Mouse (Mus musculus): Measurements from ENCODE around the gene Bckdhb.
"Not testable (repeated sequence)": the region's sequence is repeated elsewhere in the genome, so short reads cannot be mapped to it uniquely, and the experiment has no call there.

Bckdhb gene

DNA sequence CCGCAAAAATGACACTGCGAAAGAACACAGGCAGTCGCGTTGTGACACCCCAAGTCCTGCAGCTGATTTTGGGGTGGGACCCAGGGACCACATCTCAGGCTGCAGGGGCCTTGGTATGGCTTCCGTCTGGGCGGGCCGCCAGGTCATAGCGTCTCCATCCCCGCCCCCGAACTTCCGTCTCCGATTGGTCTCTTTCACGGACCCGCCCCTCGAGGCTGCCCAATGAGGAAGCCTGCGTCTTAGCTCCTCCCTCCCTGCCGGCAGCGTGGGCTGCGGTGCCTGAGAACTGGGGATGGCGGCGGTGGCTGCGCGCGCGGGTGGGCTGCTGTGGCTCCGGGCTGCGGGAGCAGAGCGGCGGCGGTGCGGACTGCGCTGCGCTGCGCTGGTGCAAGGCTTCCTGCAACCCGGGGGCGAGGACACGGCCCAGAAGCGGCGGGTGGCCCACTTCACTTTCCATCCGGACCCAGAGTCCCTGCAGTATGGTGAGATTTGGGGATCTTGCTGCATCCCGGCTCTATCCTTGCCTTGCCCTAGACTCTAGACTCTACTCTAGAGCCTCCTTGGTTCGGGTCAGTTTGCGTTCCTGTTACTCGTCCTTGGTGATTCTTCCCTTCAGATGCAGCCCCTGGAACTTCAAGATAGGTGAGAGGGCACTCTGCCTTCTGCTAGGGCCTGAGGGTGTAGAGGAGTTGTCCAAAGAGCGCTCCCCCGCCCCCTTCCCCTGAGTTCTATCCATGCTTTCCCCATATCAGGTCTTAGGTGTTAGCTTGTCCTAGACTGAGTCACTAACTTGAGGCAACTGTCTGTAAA lies at the start of gene Bckdhb:
Gene Bckdhb, plus strand, starts transcription at position 268 of the 810 bp plus-strand sequence.
- DNase-seq (ENCODE audit: low read depth in 1 of 2, low spot score in 2 of 2), result peak; percentile 86

DNA sequence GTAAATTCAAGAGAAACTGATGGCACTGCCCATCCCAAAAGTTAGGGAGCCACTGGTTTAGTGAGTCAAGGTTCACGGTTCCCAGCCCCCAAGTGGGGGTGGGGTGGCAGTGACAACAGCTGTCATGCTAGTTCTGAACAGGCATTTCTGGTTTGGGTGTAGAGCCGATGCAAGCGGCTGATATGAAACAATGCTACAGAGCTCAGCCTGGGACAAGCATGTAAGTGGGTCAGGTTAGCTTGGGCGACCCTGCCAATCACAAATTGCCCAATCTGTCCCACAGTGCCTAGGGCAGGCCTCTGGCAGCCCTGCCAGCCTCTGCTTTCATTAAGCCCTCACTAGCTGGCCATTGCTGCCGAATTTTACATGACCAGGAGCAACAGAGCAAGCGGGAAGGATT lies 42.8 kb upstream of the Bckdhb start:
- DNase-seq (ENCODE audit: low read depth in 1 of 2, low spot score in 2 of 2), result no peak

DNA sequence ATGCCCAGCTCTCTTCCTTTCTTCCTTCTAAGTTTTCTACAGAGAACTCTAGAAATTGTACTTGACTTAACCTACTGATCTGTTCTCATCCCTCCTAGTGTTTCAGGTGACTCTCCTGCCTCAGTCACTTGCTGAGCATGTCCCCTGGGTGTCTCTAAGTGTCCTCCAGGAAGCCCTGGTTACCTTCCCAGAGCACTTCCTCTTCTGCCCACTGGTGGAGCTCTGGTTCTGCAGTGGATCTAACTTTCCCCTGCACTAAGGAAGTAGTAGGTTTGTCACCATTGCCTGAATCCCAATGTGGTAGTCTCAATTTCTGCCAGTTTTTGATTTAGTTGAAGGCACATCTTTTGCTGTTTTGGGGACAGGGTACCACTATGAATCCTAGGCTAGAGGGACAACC lies 38.8 kb upstream of the Bckdhb start:
- no peak for DNase-seq (ENCODE audit: low read depth in 1 of 2, low spot score in 2 of 2)

DNA sequence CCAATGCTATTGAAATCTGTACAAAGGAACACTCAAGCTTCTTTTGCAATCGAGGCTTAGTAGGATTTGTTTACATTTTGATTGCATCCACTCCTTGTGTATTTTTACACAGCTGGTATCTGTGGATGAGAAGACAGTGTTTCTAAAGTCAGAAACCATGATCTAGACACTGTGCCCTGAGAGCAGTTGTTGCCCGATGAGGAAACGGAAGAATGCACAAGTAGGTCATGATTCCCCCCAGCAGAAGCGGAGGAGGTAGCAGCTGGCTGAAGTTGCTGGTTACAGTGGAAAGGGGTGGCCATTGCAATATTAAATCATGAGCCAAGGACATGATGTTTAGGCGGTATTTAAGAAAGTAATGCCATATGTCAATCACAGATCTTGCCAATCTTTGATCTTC lies 36.7 kb upstream of the Bckdhb start:
- no peak for DNase-seq (ENCODE audit: low read depth in 1 of 2, low spot score in 2 of 2)

DNA sequence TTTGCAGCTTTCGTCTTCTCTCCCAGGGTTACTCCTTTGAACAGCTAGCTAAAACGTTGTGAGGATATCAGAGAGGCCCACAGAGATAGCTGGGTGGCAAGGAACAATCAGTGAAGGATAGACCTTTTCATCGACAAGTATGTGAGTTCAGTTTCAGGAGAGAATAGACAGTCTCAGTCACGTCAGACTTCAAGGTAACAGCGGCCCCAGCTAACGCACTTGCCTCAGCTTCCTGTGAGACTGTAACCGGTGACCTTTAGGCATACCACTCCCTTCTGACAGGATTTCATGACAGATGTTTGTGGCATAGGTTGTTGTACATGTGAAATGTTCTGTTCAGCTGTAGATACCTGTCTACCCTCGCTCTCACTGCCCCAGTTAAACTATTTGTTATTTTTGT lies 31.9 kb upstream of the Bckdhb start:
- DNase-seq (ENCODE audit: low read depth in 1 of 2, low spot score in 2 of 2), result no peak

DNA sequence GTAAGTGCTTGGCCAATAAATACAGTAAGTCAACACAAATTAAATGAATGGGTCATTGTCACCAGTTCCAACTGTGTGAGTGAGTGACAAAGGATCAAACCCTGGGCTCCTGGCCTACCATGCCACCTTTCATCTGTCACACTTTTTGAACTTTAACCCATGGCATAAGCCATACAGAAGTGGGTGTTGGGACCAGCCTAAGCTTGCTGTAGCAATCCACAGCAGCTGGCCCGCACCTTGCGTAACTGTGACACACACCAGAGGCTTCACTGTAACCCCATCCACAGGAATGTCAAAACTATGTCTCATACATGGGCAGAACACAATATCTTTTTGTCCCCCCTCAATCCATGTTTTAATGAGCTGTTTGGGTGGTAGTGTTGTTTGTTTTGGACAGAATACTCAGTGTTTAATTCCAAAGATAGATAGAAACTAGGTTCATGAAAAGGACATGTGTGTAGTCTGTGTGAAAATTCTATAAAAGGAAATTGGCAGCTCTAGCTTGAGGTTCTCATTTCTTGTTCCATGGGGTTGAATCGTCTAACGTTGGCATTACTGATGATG lies 31.1 kb upstream of the Bckdhb start:
- DNase-seq (ENCODE audit: low read depth in 1 of 2, low spot score in 2 of 2), result no peak

DNA sequence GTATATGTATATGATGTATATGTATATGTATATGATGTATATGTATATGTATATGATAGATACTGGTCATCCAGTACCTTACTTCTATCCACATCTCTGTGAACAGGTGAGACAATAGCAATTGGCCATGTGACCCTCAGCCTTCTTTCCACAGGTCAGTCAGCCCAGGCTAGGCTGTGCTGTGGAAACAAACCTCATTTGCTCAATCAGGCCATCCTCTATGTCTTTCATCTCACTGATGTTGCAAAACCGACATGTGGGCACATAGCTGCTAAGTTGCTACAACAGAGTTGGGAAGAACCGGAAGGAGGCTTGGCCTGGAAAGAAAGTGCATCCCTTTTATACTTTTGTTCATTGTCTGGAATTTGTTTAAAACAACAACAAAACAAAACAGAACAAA lies 22.9 kb upstream of the Bckdhb start:
- no peak for DNase-seq (ENCODE audit: low read depth in 1 of 2, low spot score in 2 of 2)

DNA sequence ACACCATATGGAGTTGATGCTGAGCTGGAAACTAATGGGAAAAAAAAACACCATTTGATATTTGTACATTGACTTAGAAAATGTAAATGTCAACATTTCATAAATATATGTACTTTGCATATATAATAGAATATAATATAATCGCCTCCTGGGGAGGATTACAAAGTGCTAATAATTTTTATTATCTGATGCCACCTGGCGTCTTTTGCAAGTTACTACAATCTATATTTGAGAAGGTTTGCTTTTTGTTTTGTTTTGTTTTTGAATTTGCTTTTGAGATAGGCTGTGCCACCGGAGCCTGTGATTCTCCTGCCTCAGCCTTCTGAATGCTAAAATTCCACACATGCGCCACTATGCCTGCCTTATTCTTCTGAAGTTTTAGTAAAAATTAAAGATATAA lies 19.1 kb upstream of the Bckdhb start:
- no peak for DNase-seq (ENCODE audit: low read depth in 1 of 2, low spot score in 2 of 2)

DNA sequence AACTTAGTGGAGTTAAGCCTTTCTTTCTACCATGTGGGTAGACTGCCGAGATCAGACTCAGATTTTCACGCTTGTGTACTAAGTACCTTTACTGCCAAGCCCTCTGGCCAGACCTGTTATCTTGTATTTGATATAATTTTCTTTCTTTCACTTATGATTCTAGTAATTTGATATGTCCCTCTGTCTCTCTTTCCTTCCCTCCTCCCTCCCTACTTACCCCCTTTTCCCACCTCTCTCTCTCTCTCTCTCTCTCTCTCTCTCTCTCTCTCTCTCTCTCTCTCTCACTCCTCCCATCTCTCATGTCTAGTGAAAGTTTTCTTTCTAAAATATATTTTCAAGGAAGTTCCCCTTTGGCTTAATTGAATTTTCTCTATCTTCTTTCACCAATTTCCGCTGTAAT lies 17.9 kb upstream of the Bckdhb start:
- DNase-seq (ENCODE audit: low read depth in 1 of 2, low spot score in 2 of 2), result no peak

DNA sequence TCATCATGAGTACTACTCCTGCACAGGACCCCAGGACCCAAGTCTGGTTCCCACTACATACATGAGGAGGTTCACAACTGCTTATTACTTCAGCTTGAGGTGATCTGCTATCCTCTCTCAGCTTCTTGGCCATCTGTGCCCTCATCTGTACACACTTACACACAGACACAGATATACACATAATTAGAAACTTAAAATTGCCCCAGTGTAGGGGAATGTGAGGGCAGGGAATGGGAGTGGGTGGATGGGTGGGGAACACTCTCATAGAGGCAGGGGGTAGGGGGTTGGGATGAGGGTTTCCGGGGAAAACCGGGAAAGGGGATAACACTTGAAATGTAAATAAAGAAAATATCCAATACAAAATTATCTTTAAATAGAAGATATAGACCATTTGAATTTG lies 15.1 kb upstream of the Bckdhb start:
- DNase-seq (ENCODE audit: low read depth in 1 of 2, low spot score in 2 of 2), result no peak

DNA sequence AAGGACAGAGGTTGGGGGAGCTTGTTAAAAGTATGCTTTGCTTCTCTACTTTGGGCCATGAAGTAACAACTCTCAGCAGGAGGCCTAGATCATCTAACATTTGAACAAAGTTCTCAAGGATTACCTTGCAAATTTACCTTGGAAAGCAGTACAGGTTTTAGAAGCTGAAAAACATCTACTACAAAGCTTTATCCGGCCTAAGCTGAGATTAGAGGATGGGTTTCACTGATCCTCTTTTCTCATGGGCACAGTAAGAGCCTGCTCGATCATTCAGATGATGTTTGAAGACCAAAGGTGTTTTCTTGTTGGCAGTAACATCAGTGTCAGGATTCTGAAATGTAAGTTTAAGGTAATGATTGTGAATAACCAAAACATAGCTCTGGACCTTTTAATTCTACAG lies 14.0 kb upstream of the Bckdhb start:
- no peak for DNase-seq (ENCODE audit: low read depth in 1 of 2, low spot score in 2 of 2)

DNA sequence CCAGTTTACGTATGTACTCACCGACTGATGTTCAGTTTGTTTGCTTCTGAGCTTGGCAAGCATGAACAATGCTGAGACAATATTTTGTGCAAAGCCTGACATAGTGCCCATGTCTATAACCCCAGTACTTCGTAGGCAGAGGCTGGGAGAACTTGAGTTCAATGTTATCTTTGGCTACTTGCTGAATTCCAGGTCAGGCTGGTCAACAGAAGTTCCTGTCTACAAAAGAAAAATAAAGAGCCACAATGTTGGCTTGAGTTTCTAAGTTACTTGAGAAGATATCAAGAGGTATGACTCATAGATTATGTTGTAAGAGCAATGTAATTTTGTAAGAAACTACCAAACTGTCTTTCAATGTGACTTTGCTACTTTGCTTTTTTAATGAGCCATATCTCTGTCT lies 2.9 kb upstream of the Bckdhb start:
- no peak for DNase-seq (ENCODE audit: low read depth in 1 of 2, low spot score in 2 of 2)

DNA sequence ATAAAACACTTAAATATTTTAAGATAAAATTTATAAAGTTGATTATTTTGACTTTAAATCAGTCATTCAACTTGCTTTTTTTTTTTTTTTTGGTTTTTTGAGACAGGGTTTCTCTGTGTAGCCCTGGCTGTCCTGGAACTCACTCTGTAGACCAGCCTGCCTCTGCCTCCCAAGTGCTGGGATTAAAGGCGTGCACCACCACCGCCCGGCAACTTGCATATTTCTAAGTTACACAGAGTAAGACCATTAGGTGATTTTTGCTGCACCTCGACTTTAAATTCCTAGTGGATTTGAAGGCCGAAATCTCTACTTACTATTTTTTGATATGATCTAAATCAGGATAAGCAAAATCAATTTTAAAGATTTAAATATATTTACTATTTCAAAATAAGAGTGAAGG lies 589 bp upstream of the Bckdhb start:
- no peak for DNase-seq (ENCODE audit: low read depth in 1 of 2, low spot score in 2 of 2)

DNA sequence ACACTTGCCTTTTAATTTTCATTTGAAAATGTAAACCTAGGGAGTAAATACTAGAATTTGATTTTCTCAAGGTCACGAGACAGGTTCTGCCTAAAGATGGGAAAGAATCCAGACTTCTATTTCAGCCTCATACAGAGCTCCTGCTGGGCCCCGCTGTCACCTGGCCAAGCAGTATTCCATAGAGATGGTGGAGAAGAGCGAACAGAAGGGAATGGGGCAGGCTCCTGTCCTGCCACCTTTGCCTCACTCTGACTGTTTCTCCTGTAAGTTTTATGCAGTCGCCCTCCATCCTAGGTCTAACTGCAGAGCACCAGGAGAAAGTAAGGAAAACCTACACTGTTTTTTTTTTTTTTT lies 720 bp downstream of the Bckdhb start:
- no peak for DNase-seq (ENCODE audit: low read depth in 1 of 2, low spot score in 2 of 2)

DNA sequence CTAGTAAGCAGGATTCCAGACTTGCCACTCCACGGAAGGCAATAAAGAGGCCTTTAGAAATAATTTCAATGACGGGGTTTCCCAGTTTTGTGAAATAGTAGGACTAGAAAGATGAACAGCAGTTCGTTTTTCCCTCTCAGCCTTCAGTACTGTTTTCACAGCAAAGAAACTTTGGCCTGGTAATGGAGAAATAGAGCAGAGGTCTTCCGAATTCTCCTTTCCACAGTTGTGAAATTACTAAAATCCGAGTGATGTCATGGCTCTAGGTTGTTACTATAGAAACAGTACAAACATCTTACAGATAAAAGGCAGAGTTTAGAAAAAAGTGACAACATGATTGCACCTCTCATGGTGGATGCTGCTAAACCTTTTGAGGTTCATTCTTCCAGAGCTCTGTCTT lies 1.4 kb downstream of the Bckdhb start:
- no peak for DNase-seq (ENCODE audit: low read depth in 1 of 2, low spot score in 2 of 2)

DNA sequence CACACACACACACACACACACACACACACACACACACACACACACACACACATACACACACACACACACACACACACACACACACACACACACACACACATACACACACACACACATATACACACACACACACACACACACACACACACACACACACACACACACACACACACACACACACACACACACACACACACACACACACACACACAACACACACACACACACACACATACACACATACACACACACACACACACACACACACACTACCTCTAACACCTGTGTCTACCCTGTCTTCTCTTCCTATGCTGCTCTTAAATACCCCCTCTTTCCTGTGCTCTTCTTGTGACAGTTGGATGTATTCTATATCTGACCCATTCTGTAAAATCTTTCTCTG lies 14.6 kb downstream of the Bckdhb start:
- not testable (repeated sequence) for DNase-seq (ENCODE audit: low read depth in 1 of 2, low spot score in 2 of 2)

DNA sequence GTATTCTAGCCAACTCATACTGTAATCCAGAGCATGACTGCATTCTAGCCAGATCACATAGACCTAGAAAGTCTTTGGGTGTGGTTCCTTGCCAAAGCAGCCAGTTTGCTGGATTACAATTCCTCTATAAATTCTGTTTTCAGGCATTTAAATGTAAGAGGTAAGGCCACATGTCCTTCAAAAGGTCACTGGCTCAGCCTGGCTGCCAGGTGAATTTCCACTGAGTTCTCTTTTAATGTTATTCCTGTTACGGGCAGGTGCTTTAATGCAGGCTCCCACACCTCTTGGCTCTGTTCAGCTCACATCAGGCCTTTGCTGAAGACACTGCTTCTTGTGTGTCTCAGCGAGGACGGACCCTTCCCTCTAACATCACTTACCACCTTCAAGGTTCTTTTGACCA lies 15.1 kb downstream of the Bckdhb start:
- no peak for DNase-seq (ENCODE audit: low read depth in 1 of 2, low spot score in 2 of 2)

DNA sequence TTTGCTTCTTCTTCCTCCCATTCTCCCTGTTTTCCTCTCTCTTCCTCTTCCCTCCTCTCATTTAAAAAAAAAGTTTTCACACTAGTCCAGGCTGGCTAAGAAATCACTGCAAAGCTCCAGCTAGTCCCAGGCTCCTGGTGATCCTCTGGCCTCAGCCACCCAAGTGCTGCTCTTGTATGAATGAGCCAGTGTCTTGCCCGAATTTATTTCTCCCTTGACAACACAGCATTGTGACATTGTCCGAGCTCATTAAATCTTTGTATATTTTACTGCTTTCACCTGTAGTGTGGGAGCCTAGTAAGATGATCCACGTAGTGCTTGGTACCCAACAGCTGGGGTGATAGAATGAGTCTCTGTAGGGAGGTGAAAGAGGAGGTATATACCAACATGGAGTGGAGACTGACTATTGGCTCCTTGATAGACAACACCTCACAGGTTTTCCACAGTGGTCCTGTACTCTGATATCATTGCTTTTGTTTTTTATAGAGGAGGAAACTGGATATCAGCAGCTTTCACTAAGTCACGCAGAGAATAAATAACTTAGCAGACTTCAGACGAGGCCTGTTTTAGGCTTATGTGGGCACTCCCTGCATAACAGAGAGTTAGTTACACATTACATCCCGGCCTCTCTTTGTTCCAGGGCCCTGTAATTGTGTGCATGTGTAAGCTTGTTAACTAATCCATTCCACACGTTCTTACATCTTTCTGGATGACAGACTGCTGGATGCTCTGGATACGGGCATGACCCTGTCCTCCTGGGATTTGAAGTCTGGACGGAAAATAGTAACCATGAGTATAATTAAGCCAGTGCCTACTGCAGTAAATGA lies 15.8 kb downstream of the Bckdhb start:
- no peak for DNase-seq (ENCODE audit: low read depth in 1 of 2, low spot score in 2 of 2)

DNA sequence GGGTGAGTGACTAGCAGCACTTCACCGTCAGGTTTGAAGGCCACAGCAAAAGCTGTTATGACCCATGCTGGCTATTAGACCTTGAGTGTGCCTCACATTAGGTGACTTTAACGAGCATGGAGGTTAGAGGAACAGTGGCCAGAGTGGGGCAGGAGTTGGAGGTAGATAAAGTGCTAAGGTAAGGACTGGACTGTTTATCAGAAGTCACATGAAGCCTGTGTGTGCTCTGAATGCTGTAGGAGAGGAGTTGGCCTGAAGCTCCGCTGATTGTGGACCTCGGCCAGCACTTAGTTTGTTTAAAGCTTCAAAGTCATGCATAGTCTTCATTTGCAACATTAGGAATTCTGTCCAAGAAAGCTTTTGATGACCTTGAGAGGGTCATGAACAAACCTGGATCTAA lies 26.4 kb downstream of the Bckdhb start:
- no peak for DNase-seq (ENCODE audit: low read depth in 1 of 2, low spot score in 2 of 2)

DNA sequence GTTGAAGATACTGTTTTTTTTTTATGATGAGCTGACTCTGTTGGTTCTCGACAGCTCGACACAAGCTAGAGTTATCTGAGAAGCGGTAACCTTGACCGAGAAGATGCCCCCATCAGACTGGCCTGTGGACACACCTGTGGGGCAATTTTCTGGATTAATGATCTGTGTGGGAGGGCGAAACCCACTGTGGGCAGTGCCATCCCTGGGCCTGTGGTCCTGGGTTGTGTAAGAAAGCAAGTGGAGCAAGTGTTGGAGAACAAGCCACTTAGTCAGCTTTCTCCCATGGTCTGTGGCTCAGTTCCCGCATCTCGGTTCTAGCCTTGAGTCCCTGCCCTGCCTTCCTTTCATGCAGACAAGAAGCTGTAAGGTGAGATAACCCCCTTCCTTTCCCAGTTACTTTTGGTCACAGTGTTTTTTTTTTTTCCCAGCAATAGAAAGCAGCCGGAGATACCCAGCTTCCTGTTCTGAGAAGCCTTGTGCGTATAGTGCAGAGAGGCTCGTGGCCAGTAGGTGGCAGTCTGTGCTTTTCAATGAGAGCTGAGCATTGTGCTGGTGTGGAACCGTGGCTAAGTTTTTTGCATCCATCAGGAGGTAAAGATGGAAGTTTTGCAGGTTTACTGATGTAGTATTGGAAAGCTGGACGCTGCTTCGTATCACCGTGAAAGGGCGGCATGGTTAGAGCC lies 31.8 kb downstream of the Bckdhb start:
- peak in 1 of 2 experiments; percentile 38 for DNase-seq (ENCODE audit: low read depth in 1 of 2, low spot score in 2 of 2)

Data from monocyte, adult 2 months (primary cell).